Mouse (Mus musculus): ENCODE results near the gene Tex21. TPM values are rescaled to one million over a fixed set of nuclear protein-coding genes. Genes with fewer than 3 reads are reported as not detected.

Tex21 gene
- polyA plus RNA-seq, 1 experiment = not detected

DNA sequence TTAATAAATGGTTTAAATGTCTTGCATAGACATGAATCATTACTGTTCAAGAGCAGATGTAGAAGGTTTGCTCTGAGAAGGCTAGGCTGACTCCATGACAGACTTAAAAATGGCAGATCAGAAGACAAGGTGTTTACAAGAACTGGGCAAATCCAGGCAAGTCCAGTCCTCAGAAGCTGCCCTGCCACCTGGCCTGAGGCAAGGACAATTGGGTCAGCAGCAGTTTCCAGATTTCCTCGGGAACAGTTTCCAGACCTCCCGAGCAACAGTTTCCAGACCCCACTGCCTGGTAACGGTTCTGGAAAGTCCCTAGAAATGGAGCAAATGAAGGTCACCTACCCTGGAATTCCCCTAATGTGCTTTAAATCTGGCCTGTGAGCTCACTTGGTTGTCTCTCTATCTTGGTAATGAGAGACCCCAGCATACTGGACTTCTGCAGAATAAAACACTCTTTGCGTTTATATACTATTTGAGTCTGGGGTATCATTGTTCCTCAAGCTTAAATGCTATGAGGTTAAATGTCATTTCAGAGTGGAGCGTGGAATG is 37.0 kb downstream of the Tex21 start:
- no peaks in the 10 kb centered on the region for H3K4me1 ChIP-seq (ENCODE audit: control insufficient read depth, insufficient read depth, low read length)
- H3K4me3 ChIP-seq (ENCODE audit: insufficient read depth, low read length) = no peak overlapping the region
- H3K27ac ChIP-seq (ENCODE audit: insufficient read depth, low read length) = no peak overlapping the region
- TF ChIP-seq CTCF (IDR thresholded peaks at IDR 0.05; ENCODE audit: borderline replicate concordance, insufficient read depth, low read length) = no peak
- no peak for TF ChIP-seq POLR2A (IDR thresholded peaks at IDR 0.05; ENCODE audit: low read depth, low read length)

DNA sequence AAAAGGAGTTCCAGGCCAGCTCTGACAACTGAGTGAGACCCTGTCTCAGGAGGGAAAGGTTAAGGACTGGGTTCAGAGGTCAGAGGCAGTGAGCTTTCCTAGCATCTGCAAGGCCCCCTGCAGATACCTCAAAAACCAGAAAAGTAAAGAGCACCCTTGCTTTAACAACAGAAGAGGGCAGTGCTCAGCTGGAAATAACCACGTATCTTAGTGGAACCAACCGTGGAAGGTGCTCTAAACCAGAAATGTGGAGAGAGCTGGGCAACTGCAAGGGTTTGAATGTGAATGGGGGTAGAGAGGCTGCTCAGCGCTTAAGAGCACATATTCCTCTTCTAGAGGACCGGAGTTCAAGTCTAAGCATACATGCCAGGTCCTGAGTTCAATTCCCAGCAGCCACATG is 46.2 kb downstream of the Tex21 start:
- TF ChIP-seq POLR2A (IDR thresholded peaks at IDR 0.05; ENCODE audit: low read depth, low read length) (no peak), CTCF (IDR thresholded peaks at IDR 0.05; ENCODE audit: borderline replicate concordance, insufficient read depth, low read length) (no peak)
- no peak overlapping the region for H3K27ac ChIP-seq (ENCODE audit: insufficient read depth, low read length)
- H3K4me3 ChIP-seq (ENCODE audit: insufficient read depth, low read length) = no peak overlapping the region
- no peaks in the 10 kb centered on the region for H3K4me1 ChIP-seq (ENCODE audit: control insufficient read depth, insufficient read depth, low read length)

DNA sequence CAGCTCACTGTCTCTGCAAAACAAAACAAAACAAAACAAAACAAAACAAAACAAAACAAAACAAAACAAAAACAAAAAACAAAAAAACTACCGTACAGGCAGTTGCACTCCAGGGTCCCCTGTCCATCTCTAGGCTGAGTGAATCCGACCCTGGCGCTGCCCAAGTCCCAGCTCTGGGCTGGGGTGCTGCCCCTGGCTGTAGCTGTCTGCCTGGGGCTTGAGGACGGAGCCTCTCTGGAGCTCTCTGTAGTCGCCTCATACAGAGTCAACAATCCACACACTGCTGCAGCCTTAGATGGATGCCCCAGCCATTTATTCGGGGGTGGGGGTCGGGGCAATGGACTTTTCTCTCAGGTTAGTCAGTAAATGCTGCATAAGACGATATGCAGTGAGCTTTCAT is 49.5 kb downstream of the Tex21 start:
- no peak overlapping the region for H3K27ac ChIP-seq (ENCODE audit: insufficient read depth, low read length)
- H3K4me1 ChIP-seq (ENCODE audit: control insufficient read depth, insufficient read depth, low read length) = no peaks in the 10 kb centered on the region
- TF ChIP-seq CTCF (IDR thresholded peaks at IDR 0.05; ENCODE audit: borderline replicate concordance, insufficient read depth, low read length) (no peak), POLR2A (IDR thresholded peaks at IDR 0.05; ENCODE audit: low read depth, low read length) (no peak)
- H3K4me3 ChIP-seq (ENCODE audit: insufficient read depth, low read length) = no peak overlapping the region

DNA sequence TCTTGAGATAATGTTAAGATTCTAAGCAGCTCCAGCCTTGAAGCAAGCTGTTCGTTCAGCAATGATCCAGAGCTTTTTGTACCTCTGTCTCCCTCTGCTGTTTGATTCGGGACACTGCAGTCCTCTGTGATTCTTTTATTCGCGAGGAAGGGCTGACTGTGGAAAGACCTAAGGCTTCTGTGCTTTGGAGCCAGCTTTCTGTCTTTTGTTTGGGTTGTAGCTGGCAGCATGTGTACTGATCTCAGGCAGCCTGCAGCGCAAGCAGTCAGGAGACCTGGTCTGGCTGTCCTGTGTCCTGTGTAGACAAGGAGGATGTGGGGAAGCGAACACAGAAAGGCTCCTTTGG is 49.9 kb downstream of the Tex21 start:
- no peak overlapping the region for H3K27ac ChIP-seq (ENCODE audit: insufficient read depth, low read length)
- TF ChIP-seq POLR2A (IDR thresholded peaks at IDR 0.05; ENCODE audit: low read depth, low read length) (no peak), CTCF (IDR thresholded peaks at IDR 0.05; ENCODE audit: borderline replicate concordance, insufficient read depth, low read length) (no peak)
- no peaks in the 10 kb centered on the region for H3K4me1 ChIP-seq (ENCODE audit: control insufficient read depth, insufficient read depth, low read length)
- H3K4me3 ChIP-seq (ENCODE audit: insufficient read depth, low read length) = peak overlapping the region; percentile 31; the same call in 1 of the 2 replicates

DNA sequence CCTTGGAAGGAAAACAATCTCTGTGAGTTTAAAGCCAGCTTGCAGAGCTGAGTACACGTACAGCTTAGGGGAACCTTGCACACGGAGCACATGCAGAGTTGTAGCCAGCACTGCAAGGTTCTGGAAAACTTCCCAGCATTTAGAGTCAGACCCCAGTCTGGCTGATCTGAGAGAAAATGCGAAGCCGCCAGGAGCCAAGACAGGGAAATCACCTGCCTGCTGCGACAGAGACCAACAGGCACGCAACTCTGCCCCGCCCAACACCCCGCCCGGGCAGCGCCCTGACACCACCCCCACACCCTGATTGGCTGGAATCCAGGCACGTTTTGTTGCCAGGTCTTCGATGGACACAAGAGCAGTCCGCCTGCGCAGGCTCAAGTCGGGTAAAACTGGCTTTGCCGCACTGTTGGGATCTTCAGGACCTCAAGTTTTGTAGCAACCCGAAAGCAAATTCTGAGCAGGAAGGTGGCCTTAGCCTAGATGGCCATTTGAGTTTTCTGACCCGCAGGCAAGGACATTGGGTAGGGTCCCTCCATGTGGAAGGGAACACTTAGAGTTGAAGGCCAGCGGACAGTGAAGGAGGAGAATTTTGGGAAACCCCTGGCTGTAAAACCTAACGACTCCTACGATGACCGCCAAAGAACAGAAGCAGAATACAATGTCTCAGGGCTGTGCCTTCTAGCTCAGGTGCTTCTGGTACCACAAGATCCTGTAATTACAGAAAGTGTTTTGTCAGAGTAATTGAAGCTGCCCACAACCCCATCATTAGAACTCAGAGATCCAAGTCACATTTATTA is 50.4 kb downstream of the Tex21 start:
- H3K4me1 ChIP-seq (ENCODE audit: control insufficient read depth, insufficient read depth, low read length) = no peaks in the 10 kb centered on the region
- TF ChIP-seq CTCF (IDR thresholded peaks at IDR 0.05; ENCODE audit: borderline replicate concordance, insufficient read depth, low read length) = no peak
- TF ChIP-seq POLR2A (IDR thresholded peaks at IDR 0.05; ENCODE audit: low read depth, low read length) = no peak
- no peak overlapping the region for H3K27ac ChIP-seq (ENCODE audit: insufficient read depth, low read length)
- H3K4me3 ChIP-seq (ENCODE audit: insufficient read depth, low read length) = peak overlapping the region; percentile 31

DNA sequence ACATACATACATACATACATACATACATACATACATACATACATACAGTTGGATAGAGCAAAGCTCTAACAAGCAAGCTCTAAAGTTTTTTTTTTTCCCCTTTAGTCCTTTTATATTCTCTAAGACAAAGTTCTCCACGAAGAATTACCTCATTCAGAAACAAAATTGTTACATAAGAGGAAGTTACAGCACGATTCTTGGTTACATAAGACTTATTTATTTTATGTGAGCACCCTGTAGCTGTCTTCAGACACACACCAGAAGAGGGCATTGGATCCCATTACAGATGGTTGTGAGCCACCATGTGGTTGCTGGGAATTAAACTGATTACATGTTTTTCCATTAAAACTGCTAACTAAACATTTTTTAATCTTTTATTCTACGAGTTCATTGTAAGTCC is 52.0 kb downstream of the Tex21 start:
- no peak for TF ChIP-seq CTCF (IDR thresholded peaks at IDR 0.05; ENCODE audit: borderline replicate concordance, insufficient read depth, low read length)
- TF ChIP-seq POLR2A (IDR thresholded peaks at IDR 0.05; ENCODE audit: low read depth, low read length) = no peak
- Histone ChIP-seq H3K4me3 (ENCODE audit: insufficient read depth, low read length) (no peak overlapping the region), H3K27ac (ENCODE audit: insufficient read depth, low read length) (no peak overlapping the region), H3K4me1 (ENCODE audit: control insufficient read depth, insufficient read depth, low read length) (no peaks in the 10 kb centered on the region)

DNA sequence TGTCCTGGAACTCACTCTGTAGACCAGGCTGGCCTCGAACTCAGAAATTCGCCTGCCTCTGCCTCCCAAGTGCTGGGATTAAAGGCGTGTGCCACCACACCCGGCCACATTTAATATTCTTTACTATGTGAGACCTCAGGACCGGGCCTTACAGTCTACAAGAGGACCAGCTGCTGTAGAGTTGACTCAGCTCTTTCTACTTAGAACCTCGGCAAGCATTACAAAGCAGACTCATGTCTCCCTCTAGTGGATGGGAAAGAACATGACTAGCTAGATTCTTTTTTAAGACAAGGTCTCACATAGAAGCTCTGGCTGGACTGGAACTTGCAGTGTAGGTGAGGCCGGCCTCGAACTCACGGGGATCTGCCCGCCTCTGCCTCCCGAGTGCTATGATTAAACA is 55.6 kb downstream of the Tex21 start:
- TF ChIP-seq POLR2A (IDR thresholded peaks at IDR 0.05; ENCODE audit: low read depth, low read length) = no peak
- TF ChIP-seq CTCF (IDR thresholded peaks at IDR 0.05; ENCODE audit: borderline replicate concordance, insufficient read depth, low read length) = no peak
- no peak overlapping the region for H3K4me3 ChIP-seq (ENCODE audit: insufficient read depth, low read length)

DNA sequence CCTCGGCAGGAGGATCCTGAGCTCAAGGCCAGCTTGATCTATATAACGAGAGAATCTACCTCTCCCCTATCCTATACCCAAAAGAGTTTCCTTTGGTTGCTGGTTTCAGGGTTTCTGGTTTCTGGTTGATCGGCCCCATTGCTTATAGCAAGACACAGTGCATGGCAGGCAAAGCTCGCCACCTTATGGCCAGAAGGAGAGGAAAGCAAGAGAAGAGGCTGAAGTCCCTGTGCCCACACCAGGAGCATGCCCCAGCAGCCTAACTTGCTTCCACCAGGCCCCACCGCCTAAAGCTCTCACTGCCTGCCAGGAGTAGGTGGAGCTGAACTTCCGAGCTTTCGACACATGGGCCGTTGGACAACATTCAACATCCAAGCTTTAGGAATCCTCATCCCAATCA is 58.7 kb downstream of the Tex21 start:
- Histone ChIP-seq H3K27ac (ENCODE audit: insufficient read depth, low read length) (no peak overlapping the region), H3K4me1 (ENCODE audit: control insufficient read depth, insufficient read depth, low read length) (no peaks in the 10 kb centered on the region), H3K4me3 (ENCODE audit: insufficient read depth, low read length) (no peak overlapping the region)
- TF ChIP-seq POLR2A (IDR thresholded peaks at IDR 0.05; ENCODE audit: low read depth, low read length) (no peak), CTCF (IDR thresholded peaks at IDR 0.05; ENCODE audit: borderline replicate concordance, insufficient read depth, low read length) (peak; percentile 82; the same call in 1 of the 2 replicates)

More for the DNA sequence above, 55.6 kb downstream of the Tex21 start:
- Histone ChIP-seq H3K27ac (ENCODE audit: insufficient read depth, low read length) (no peak overlapping the region), H3K4me1 (ENCODE audit: control insufficient read depth, insufficient read depth, low read length) (no peaks in the 10 kb centered on the region)

DNA sequence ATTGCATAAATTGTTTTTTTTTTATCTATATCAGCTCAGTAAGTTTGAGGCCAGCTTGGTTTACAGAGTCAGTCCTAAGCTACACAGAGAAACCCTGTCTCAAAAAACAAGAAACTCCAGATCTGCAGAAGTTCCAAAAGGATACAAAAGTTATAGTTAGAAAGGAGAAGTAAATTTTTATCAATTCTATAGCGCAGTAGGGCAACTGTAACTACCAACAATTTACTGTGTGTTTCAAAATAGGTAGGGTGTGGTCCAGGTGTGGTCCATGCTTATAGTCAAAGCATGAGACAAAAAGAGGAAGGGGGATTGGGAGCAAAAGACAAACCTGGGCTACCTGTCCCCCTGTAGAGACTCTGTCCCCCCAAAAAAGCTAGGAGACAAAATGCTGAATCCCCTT is 60.1 kb downstream of the Tex21 start:
- no peaks in the 10 kb centered on the region for H3K4me1 ChIP-seq (ENCODE audit: control insufficient read depth, insufficient read depth, low read length)
- TF ChIP-seq CTCF (IDR thresholded peaks at IDR 0.05; ENCODE audit: borderline replicate concordance, insufficient read depth, low read length) (no peak), POLR2A (IDR thresholded peaks at IDR 0.05; ENCODE audit: low read depth, low read length) (no peak)
- H3K27ac ChIP-seq (ENCODE audit: insufficient read depth, low read length) = no peak overlapping the region
- H3K4me3 ChIP-seq (ENCODE audit: insufficient read depth, low read length) = no peak overlapping the region

DNA sequence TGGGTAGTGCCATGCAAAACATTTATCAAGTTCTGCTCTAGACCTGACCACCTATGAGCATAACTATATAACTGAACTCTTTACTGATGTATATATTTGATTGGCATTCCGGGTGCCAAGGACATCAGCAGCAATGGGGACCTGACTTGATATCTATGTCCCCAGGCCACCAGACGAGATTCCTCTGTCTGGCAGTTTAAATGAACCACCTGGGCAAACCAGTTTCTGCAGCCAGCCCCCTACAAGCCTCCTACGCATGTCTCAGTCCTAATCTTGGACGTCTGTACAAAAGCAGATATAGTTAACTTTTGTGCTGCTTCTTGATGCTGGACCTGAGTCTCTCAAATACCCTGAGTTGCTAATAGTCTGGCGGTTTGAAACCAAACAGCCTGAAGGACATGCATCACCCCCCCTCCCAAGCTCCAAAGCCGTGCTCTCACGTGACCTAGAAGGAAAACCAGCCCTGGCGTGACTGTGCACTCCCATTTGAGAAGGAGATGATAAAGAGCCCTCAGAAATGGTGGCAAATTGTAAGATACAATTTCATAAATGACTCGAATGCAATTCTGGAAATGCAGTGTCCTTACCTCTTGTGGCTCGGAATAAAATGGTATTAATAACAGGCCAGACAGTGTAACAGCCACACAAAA is 61.3 kb downstream of the Tex21 start:
- no peaks in the 10 kb centered on the region for H3K4me1 ChIP-seq (ENCODE audit: control insufficient read depth, insufficient read depth, low read length)

More for the DNA sequence above, 61.3 kb downstream of the Tex21 start:
- TF ChIP-seq POLR2A (IDR thresholded peaks at IDR 0.05; ENCODE audit: low read depth, low read length) (no peak), CTCF (IDR thresholded peaks at IDR 0.05; ENCODE audit: borderline replicate concordance, insufficient read depth, low read length) (no peak)
- no peak overlapping the region for H3K27ac ChIP-seq (ENCODE audit: insufficient read depth, low read length)
- H3K4me3 ChIP-seq (ENCODE audit: insufficient read depth, low read length) = no peak overlapping the region
